Mouse (Mus musculus): ENCODE results near the gene Asns.

GRCm38 (mm10) chr6:7669721-7670120 is 23.3 kb downstream of the Asns start:
- TF ChIP-seq CTCF (IDR thresholded peaks at IDR 0.05; ENCODE audit: low read depth, low read length): no peak
- no peak for TF ChIP-seq POLR2A (IDR thresholded peaks at IDR 0.05; ENCODE audit: borderline replicate concordance, low read depth, low read length)
